Mouse (Mus musculus) ES-Bruce4 (cell line): Measurements from ENCODE around the gene Ccdc127. TPM values are rescaled to one million over a fixed set of nuclear protein-coding genes. Genes with fewer than 3 reads are reported as not detected.

ENCODE experiments used
- H3K27ac ChIP-seq: 2 replicates; pipeline ENCODE4 v1.5.1; 2012; ENCODE audit warnings: low read length, inconsistent platforms; ENCODE audit not compliant: insufficient read depth
- H3K27me3 ChIP-seq: 2 replicates; pipeline ENCODE4 v1.6.1; 2012; ENCODE audit warnings: mild to moderate bottlenecking, low read length, inconsistent platforms; ENCODE audit not compliant: control insufficient read depth, poor library complexity, insufficient read depth, severe bottlenecking
- H3K36me3 ChIP-seq: 2 replicates; pipeline ENCODE4 v1.6.1; 2012; ENCODE audit warnings: inconsistent platforms, mild to moderate bottlenecking, low read length, moderate library complexity; ENCODE audit not compliant: control insufficient read depth, poor library complexity, insufficient read depth, severe bottlenecking
- H3K4me1 ChIP-seq: one replicate; pipeline ENCODE4 v1.8.1; 2011; ENCODE audit warnings: low read length; ENCODE audit not compliant: control insufficient read depth, insufficient read depth
- H3K4me3 ChIP-seq: 2 replicates; pipeline ENCODE4 v1.5.1; 2011; ENCODE audit warnings: low read depth, mild to moderate bottlenecking, low read length
- H3K9ac ChIP-seq: 2 replicates; pipeline ENCODE4 v1.6.1; 2012; ENCODE audit warnings: low read depth, mild to moderate bottlenecking, inconsistent platforms; ENCODE audit not compliant: poor library complexity, severe bottlenecking
- H3K9me3 ChIP-seq: replicated peaks from 2 replicates; pipeline ENCODE4 v1.6.1; 2012; ENCODE audit warnings: mild to moderate bottlenecking, low read length, inconsistent platforms; ENCODE audit not compliant: control insufficient read depth, poor library complexity, insufficient read depth, severe bottlenecking
- CTCF ChIP-seq: IDR thresholded peaks from one replicate; pipeline ENCODE4 v1.8.1; 2011; ENCODE audit warnings: low read depth, low read length
- EP300 ChIP-seq: IDR thresholded peaks from 2 replicates; pipeline ENCODE4 v1.6.1; 2011; ENCODE audit warnings: low read depth, low read length; ENCODE audit not compliant: insufficient read depth
- POLR2A ChIP-seq: IDR thresholded peaks from one replicate; pipeline ENCODE4 v1.8.1; 2011; ENCODE audit warnings: low read length; ENCODE audit not compliant: insufficient read depth
- polyA plus RNA-seq: library from polyadenylated mRNA; stranded (reverse); fragments of >200 nt; gene quantifications from 2 replicates; pipeline ENCODE4 v1.2.4, GENCODE M21; 2011; ENCODE audit warnings: low read depth; ENCODE audit not compliant: missing spikeins, insufficient read depth, insufficient read length

Ccdc127 gene
- polyA plus RNA-seq, 1 experiment, result 55.8 TPM

GRCm38 (mm10) chr13:74341036-74341435 is 9.1 kb upstream of the Ccdc127 start:
- no peak for TF ChIP-seq POLR2A
- no peak for TF ChIP-seq CTCF
- TF ChIP-seq EP300, result no peak
- no peak overlapping the region for H3K27ac ChIP-seq
- no peaks in the 10 kb centered on the region for H3K9me3 ChIP-seq
- H3K36me3 ChIP-seq, result peaks cover 52% of the 10 kb centered on the region
- H3K4me3 ChIP-seq, result no peak overlapping the region
- no peak overlapping the region for H3K9ac ChIP-seq
- no peaks in the 10 kb centered on the region for H3K4me1 ChIP-seq
- H3K27me3 ChIP-seq, result no peaks in the 10 kb centered on the region

GRCm38 (mm10) chr13:74350435-74350906 is 362 bp downstream of the Ccdc127 start:
- Histone ChIP-seq H3K4me3 (peak overlapping the region; percentile 87), H3K27ac (no peak overlapping the region), H3K36me3 (peaks cover 13% of the 10 kb centered on the region), H3K9me3 (no peaks in the 10 kb centered on the region), H3K27me3 (no peaks in the 10 kb centered on the region), H3K9ac (peak overlapping the region; percentile 61), H3K4me1 (no peaks in the 10 kb centered on the region)
- no peak for TF ChIP-seq CTCF
- no peak for TF ChIP-seq EP300
- no peak for TF ChIP-seq POLR2A

GRCm38 (mm10) chr13:74356491-74356890 is 6.4 kb downstream of the Ccdc127 start:
- Histone ChIP-seq H3K4me3 (no peak overlapping the region), H3K36me3 (peaks cover 35% of the 10 kb centered on the region), H3K27me3 (no peaks in the 10 kb centered on the region), H3K9ac (no peak overlapping the region), H3K4me1 (no peaks in the 10 kb centered on the region), H3K9me3 (no peaks in the 10 kb centered on the region), H3K27ac (no peak overlapping the region)
- TF ChIP-seq EP300 (no peak), CTCF (no peak), POLR2A (no peak)

- H3K4me3 ChIP-seq, result no peak overlapping the region
- peaks cover 13% of the 10 kb centered on the region for H3K36me3 ChIP-seq
- H3K27ac ChIP-seq, result no peak overlapping the region
- no peaks in the 10 kb centered on the region for H3K27me3 ChIP-seq
- H3K4me1 ChIP-seq, result no peaks in the 10 kb centered on the region
- H3K9ac ChIP-seq, result no peak overlapping the region
- no peaks in the 10 kb centered on the region for H3K9me3 ChIP-seq
- TF ChIP-seq POLR2A (no peak), CTCF (no peak), EP300 (no peak)
Measured at GRCm38 (mm10) chr13:74362218-74362617, 12.1 kb downstream of the Ccdc127 start.

GRCm38 (mm10) chr13:74363176-74363858 is 13.2 kb downstream of the Ccdc127 start:
- H3K9ac ChIP-seq, result no peak overlapping the region
- no peaks in the 10 kb centered on the region for H3K4me1 ChIP-seq
- no peak overlapping the region for H3K27ac ChIP-seq
- no peaks in the 10 kb centered on the region for H3K9me3 ChIP-seq
- no peak overlapping the region for H3K4me3 ChIP-seq
- H3K27me3 ChIP-seq, result no peaks in the 10 kb centered on the region
- no peak for TF ChIP-seq CTCF
- no peak for TF ChIP-seq POLR2A
- no peak for TF ChIP-seq EP300
- H3K36me3 ChIP-seq, result peaks cover 7% of the 10 kb centered on the region

- Histone ChIP-seq H3K9ac (no peak within 1 kb of the TSS), H3K36me3 (peaks cover 2% of the 10 kb centered on the region; the same call in 1 of the 2 replicates), H3K4me3 (no peak within 1 kb of the TSS), H3K9me3 (no peaks in the 10 kb centered on the region), H3K27ac (no peak within 1 kb of the TSS), H3K4me1 (no peaks in the 10 kb centered on the region), H3K27me3 (no peaks in the 10 kb centered on the region)
- TF ChIP-seq CTCF (no peak), EP300 (no peak), POLR2A (no peak)
Measured at GRCm38 (mm10) chr13:74363859-74364235, 13.7 kb downstream of the Ccdc127 start, which contains the start of gene Lrrc14b. Gene Lrrc14b, minus strand, starts transcription at chr13:74364005.
